Mouse (Mus musculus) heart, embryonic 11.5 days (tissue): ENCODE measurements around the gene Cnppd1. TPM values are rescaled to one million over a fixed set of nuclear protein-coding genes. Genes with fewer than 3 reads are reported as not detected.

ENCODE experiments used
- ATAC-seq: fragments of 200-750 bp; cut with Nextera tagmentation; replicated peaks from 2 replicates; pipeline ENCODE4 v1.8.0; 2017; ENCODE audit warnings: moderate library complexity; ENCODE audit not compliant: insufficient number of reproducible peaks, low FRiP score, low TSS enrichment
- H3K27ac ChIP-seq: fragments of 300-500 bp; sonication (generic); 2 replicates; pipeline ENCODE4 v1.5.1; 2014; ENCODE audit warnings: mild to moderate bottlenecking, low read depth, low read length
- H3K27me3 ChIP-seq: fragments of 300-500 bp; sonication (generic); 2 replicates; pipeline ENCODE4 v1.6.1; 2014; ENCODE audit warnings: mild to moderate bottlenecking, low read length, mixed read lengths; ENCODE audit not compliant: control insufficient read depth, insufficient read depth
- H3K36me3 ChIP-seq: fragments of 300-500 bp; sonication (generic); 2 replicates; pipeline ENCODE4 v1.6.1; 2014; ENCODE audit warnings: mild to moderate bottlenecking, low read length, moderate library complexity, mixed read lengths; ENCODE audit not compliant: control insufficient read depth, insufficient read depth
- H3K4me1 ChIP-seq: fragments of 300-500 bp; sonication (generic); 2 replicates; pipeline ENCODE4 v1.6.1; 2014; ENCODE audit warnings: low read length; ENCODE audit not compliant: control insufficient read depth, insufficient read depth
- H3K4me2 ChIP-seq: fragments of 300-500 bp; sonication (generic); 2 replicates; pipeline ENCODE4 v1.6.1; 2014; ENCODE audit warnings: mild to moderate bottlenecking, moderate library complexity
- H3K4me3 ChIP-seq: fragments of 300-500 bp; sonication (generic); 2 replicates; pipeline ENCODE4 v1.5.1; 2014; ENCODE audit warnings: low read depth, low read length
- H3K9ac ChIP-seq: fragments of 300-500 bp; sonication (generic); 2 replicates; pipeline ENCODE4 v1.6.1; 2014; ENCODE audit warnings: mild to moderate bottlenecking, low read depth, low read length, moderate library complexity
- H3K9me3 ChIP-seq: fragments of 300-500 bp; sonication (generic); replicated peaks from 2 replicates; pipeline ENCODE4 v1.6.1; 2016; ENCODE audit warnings: low read length; ENCODE audit not compliant: control insufficient read depth
- WGBS: fragments of 180-500 bp; shearing (Covaris S2); extraction: QIAGEN DNeasy Blood & Tissue Kit; methylation state at CpG from one replicate; pipeline ENCODE4 v1.1.7; 2014; ENCODE audit not compliant: insufficient replicate concordance; 5-methylcytosine and 5-hydroxymethylcytosine counted together
- polyA plus RNA-seq: library from polyadenylated mRNA; unstranded; fragments of >200 nt; fragmentation: Nextera tagmentation; extraction: Ambion mirVana; gene quantifications from 2 replicates; pipeline ENCODE4 v1.2.1, GENCODE M21; 2014

Cnppd1 gene
- polyA plus RNA-seq, 1 experiment from 2014 or later: 31.6 TPM

GRCm38 (mm10) chr1:75159540-75160255 is 17.2 kb upstream of the Cnppd1 start:
- H3K27me3 ChIP-seq: no peaks in the 10 kb centered on the region
- WGBS: 42% methylated on average over 5 of the region's 5 CpGs
- no peak overlapping the region for H3K4me3 ChIP-seq
- no peak overlapping the region for H3K9ac ChIP-seq
- no peak overlapping the region for H3K4me2 ChIP-seq
- no peaks in the 10 kb centered on the region for H3K4me1 ChIP-seq
- no peaks in the 10 kb centered on the region for H3K9me3 ChIP-seq
- ATAC-seq: no peak
- H3K27ac ChIP-seq: no peak overlapping the region
- no peaks in the 10 kb centered on the region for H3K36me3 ChIP-seq

- H3K9me3 ChIP-seq: no peaks in the 10 kb centered on the region
- H3K4me1 ChIP-seq: no peaks in the 10 kb centered on the region
- no peak for ATAC-seq
- no peaks in the 10 kb centered on the region for H3K36me3 ChIP-seq
- no peak overlapping the region for H3K4me3 ChIP-seq
- H3K27ac ChIP-seq: no peak overlapping the region
- no peaks in the 10 kb centered on the region for H3K27me3 ChIP-seq
- no peak overlapping the region for H3K4me2 ChIP-seq
- H3K9ac ChIP-seq: no peak overlapping the region
Measured at GRCm38 (mm10) chr1:75158990-75159389, 16.5 kb upstream of the Cnppd1 start.

GRCm38 (mm10) chr1:75155837-75156236 is 13.3 kb upstream of the Cnppd1 start:
- H3K27me3 ChIP-seq: no peaks in the 10 kb centered on the region
- no peak overlapping the region for H3K9ac ChIP-seq
- H3K27ac ChIP-seq: no peak overlapping the region
- H3K4me2 ChIP-seq: no peak overlapping the region
- H3K36me3 ChIP-seq: no peaks in the 10 kb centered on the region
- ATAC-seq: no peak
- H3K9me3 ChIP-seq: no peaks in the 10 kb centered on the region
- 48% methylated on average over 3 of the region's 3 CpGs for WGBS
- no peaks in the 10 kb centered on the region for H3K4me1 ChIP-seq
- H3K4me3 ChIP-seq: no peak overlapping the region

- H3K27ac ChIP-seq: no peak overlapping the region
- no peak for ATAC-seq
- 86% methylated on average over 4 of the region's 4 CpGs for WGBS
- no peaks in the 10 kb centered on the region for H3K4me1 ChIP-seq
- no peaks in the 10 kb centered on the region for H3K9me3 ChIP-seq
- H3K27me3 ChIP-seq: no peaks in the 10 kb centered on the region
- H3K4me3 ChIP-seq: no peak overlapping the region
- H3K4me2 ChIP-seq: no peak overlapping the region
- H3K36me3 ChIP-seq: peaks cover 29% of the 10 kb centered on the region
- no peak overlapping the region for H3K9ac ChIP-seq
Measured at GRCm38 (mm10) chr1:75148727-75149126, 6.2 kb upstream of the Cnppd1 start.

GRCm38 (mm10) chr1:75147411-75148135 is 5.1 kb upstream of the Cnppd1 start:
- ATAC-seq: no peak
- Histone ChIP-seq H3K27me3 (no peaks in the 10 kb centered on the region), H3K4me3 (no peak overlapping the region), H3K9me3 (no peaks in the 10 kb centered on the region), H3K27ac (no peak overlapping the region), H3K4me1 (peaks cover 3% of the 10 kb centered on the region; the same call in 1 of the 2 replicates), H3K36me3 (peaks cover 29% of the 10 kb centered on the region), H3K4me2 (no peak overlapping the region), H3K9ac (no peak overlapping the region)
- 62% methylated on average over 7 of the region's 7 CpGs for WGBS

- no peak overlapping the region for H3K4me3 ChIP-seq
- no peak overlapping the region for H3K27ac ChIP-seq
- ATAC-seq: no peak
- 70% methylated on average over 3 of the region's 3 CpGs for WGBS
- H3K9me3 ChIP-seq: no peaks in the 10 kb centered on the region
- peaks cover 29% of the 10 kb centered on the region for H3K36me3 ChIP-seq
- no peak overlapping the region for H3K4me2 ChIP-seq
- H3K4me1 ChIP-seq: peaks cover 10% of the 10 kb centered on the region; the same call in 1 of the 2 replicates
- no peaks in the 10 kb centered on the region for H3K27me3 ChIP-seq
- no peak overlapping the region for H3K9ac ChIP-seq
Measured at GRCm38 (mm10) chr1:75145589-75145988, 3.1 kb upstream of the Cnppd1 start.

GRCm38 (mm10) chr1:75141486-75142190 is 873 bp downstream of the Cnppd1 start:
- Histone ChIP-seq H3K36me3 (peaks cover 31% of the 10 kb centered on the region), H3K9ac (peak overlapping the region; percentile 96), H3K27ac (peak overlapping the region; percentile 97), H3K4me2 (peak overlapping the region; percentile 87), H3K4me1 (peaks cover 10% of the 10 kb centered on the region; the same call in 1 of the 2 replicates), H3K4me3 (peak overlapping the region; percentile 89), H3K9me3 (no peaks in the 10 kb centered on the region), H3K27me3 (no peaks in the 10 kb centered on the region)
- WGBS: under 1% methylated on average over 53 of the region's 53 CpGs
- ATAC-seq: no peak; the same call in 1 of the 2 replicates

- Histone ChIP-seq H3K9ac (peak overlapping the region; percentile 96), H3K27me3 (no peaks in the 10 kb centered on the region), H3K4me2 (peak overlapping the region; percentile 87), H3K9me3 (no peaks in the 10 kb centered on the region), H3K4me3 (peak overlapping the region; percentile 89), H3K36me3 (peaks cover 25% of the 10 kb centered on the region), H3K27ac (peak overlapping the region; percentile 97; the same call in 1 of the 2 replicates), H3K4me1 (peaks cover 10% of the 10 kb centered on the region; the same call in 1 of the 2 replicates)
- WGBS: 62% methylated on average over 4 of the region's 4 CpGs
- no peak for ATAC-seq
Measured at GRCm38 (mm10) chr1:75140601-75141190, 1.8 kb downstream of the Cnppd1 start.
